Mouse (Mus musculus) lung, embryonic 16.5 days (tissue): ENCODE measurements around the gene Spib. TPM values are rescaled to one million over a fixed set of nuclear protein-coding genes. Genes with fewer than 3 reads are reported as not detected.
A peak's percentile ranks its signal among the peaks of the same experiment; 100 is the strongest.

Experiments
- ATAC-seq: fragments of 200-750 bp; cut with Nextera tagmentation; 2 replicates; pipeline ENCODE4 v1.8.0; 2017; ENCODE audit warnings: low read depth, mild to moderate bottlenecking, moderate library complexity
- H3K27ac ChIP-seq: fragments of 300-500 bp; sonication (generic); 2 replicates; pipeline ENCODE4 v1.5.1; 2014; ENCODE audit warnings: mild to moderate bottlenecking, control low read depth, low read length
- H3K27me3 ChIP-seq: fragments of 300-500 bp; sonication (generic); 2 replicates; pipeline ENCODE4 v1.6.1; 2014; ENCODE audit warnings: low read depth, low read length, mixed read lengths; ENCODE audit not compliant: control insufficient read depth, insufficient read depth
- H3K36me3 ChIP-seq: fragments of 300-500 bp; sonication (generic); 2 replicates; pipeline ENCODE4 v1.6.1; 2014; ENCODE audit warnings: low read length; ENCODE audit not compliant: control insufficient read depth, insufficient read depth
- H3K4me1 ChIP-seq: fragments of 300-500 bp; sonication (generic); replicated peaks from 2 replicates; pipeline ENCODE4 v1.6.1; 2014; ENCODE audit warnings: low read length, mixed read lengths; ENCODE audit not compliant: control insufficient read depth, insufficient read depth
- H3K4me2 ChIP-seq: fragments of 300-500 bp; sonication (generic); 2 replicates; pipeline ENCODE4 v1.6.1; 2014; ENCODE audit warnings: low read depth, low read length, control low read depth
- H3K4me3 ChIP-seq: fragments of 300-500 bp; sonication (generic); 2 replicates; pipeline ENCODE4 v1.5.1; 2014; ENCODE audit warnings: mild to moderate bottlenecking, low read length, control low read depth
- H3K9ac ChIP-seq: fragments of 300-500 bp; sonication (generic); 2 replicates; pipeline ENCODE4 v1.6.1; 2014; ENCODE audit warnings: low read length, control low read depth
- H3K9me3 ChIP-seq: fragments of 300-500 bp; sonication (generic); 2 replicates; pipeline ENCODE4 v1.6.1; 2016; ENCODE audit warnings: low read length; ENCODE audit not compliant: control insufficient read depth
- WGBS: fragments of 180-500 bp; shearing (Covaris S2); extraction: QIAGEN DNeasy Blood & Tissue Kit; methylation state at CpG from one replicate; pipeline ENCODE4 v1.1.7; 2014; 5-methylcytosine and 5-hydroxymethylcytosine counted together
- polyA plus RNA-seq: library from polyadenylated mRNA; unstranded; fragments of >200 nt; fragmentation: Nextera tagmentation; extraction: Ambion mirVana; gene quantifications from 2 replicates; pipeline ENCODE4 v1.2.1, GENCODE M21; 2015

The Spib gene
- polyA plus RNA-seq, 1 experiment from 2014 or later: 0.33 TPM

DNA sequence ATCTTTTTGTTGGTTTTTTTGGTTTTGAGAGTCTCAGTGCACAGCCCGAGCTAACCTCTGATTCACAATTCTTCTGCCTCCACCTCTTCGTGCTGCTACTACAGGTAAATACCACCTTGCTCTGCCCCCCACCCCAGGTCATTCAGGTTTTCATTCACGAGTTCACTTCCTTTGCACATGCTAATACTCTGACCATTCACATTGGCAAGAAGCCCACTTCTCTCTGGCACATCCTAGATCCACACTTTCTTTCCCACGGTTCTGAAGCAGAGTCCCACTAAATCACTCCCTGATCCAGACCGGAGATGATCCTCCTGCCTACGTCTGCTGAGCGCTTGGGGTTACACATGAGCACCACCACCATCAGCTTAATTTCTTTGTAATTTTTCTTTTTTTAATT lies 36.8 kb downstream of the Spib start:
- no peak for ATAC-seq

DNA sequence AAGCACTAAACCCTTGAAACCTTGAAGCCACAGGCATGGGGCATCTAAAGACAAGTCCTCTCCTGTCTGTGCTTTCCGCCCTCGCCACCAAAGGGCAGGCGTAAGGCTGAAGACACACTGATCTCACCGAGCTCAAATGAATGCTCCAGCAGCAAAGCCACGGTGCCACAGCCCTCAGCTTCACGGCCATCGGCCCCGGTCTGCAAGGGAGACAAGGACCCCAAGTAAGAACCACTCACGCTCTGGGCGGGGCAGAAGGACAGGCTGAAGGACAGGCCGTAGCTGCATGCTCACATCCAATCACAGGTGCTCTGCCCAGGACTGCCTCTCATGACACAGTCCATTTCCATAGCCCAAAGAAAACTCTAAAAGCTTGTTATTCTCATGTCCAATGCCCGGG lies 37.2 kb downstream of the Spib start:
- Histone ChIP-seq H3K27ac (no peak overlapping the region), H3K9ac (peak overlapping the region; percentile 15; the same call in 1 of the 2 replicates), H3K4me3 (no peak overlapping the region), H3K4me2 (no peak overlapping the region), H3K4me1 (peaks cover 16% of the 10 kb centered on the region), H3K36me3 (peaks cover 20% of the 10 kb centered on the region), H3K9me3 (no peaks in the 10 kb centered on the region), H3K27me3 (no peaks in the 10 kb centered on the region)
- no peak for ATAC-seq
- WGBS: 91% methylated on average over 12 of the region's 12 CpGs

More for the DNA sequence above, 36.8 kb downstream of the Spib start:
- peak overlapping the region; percentile 82 for H3K4me3 ChIP-seq
- H3K36me3 ChIP-seq: peaks cover 20% of the 10 kb centered on the region
- WGBS: 73% methylated on average over 7 of the region's 7 CpGs
- peak overlapping the region; percentile 98 for H3K4me2 ChIP-seq
- H3K27ac ChIP-seq: no peak overlapping the region
- H3K4me1 ChIP-seq: peaks cover 16% of the 10 kb centered on the region
- no peaks in the 10 kb centered on the region for H3K27me3 ChIP-seq
- no peaks in the 10 kb centered on the region for H3K9me3 ChIP-seq
- H3K9ac ChIP-seq: peak overlapping the region; percentile 84

DNA sequence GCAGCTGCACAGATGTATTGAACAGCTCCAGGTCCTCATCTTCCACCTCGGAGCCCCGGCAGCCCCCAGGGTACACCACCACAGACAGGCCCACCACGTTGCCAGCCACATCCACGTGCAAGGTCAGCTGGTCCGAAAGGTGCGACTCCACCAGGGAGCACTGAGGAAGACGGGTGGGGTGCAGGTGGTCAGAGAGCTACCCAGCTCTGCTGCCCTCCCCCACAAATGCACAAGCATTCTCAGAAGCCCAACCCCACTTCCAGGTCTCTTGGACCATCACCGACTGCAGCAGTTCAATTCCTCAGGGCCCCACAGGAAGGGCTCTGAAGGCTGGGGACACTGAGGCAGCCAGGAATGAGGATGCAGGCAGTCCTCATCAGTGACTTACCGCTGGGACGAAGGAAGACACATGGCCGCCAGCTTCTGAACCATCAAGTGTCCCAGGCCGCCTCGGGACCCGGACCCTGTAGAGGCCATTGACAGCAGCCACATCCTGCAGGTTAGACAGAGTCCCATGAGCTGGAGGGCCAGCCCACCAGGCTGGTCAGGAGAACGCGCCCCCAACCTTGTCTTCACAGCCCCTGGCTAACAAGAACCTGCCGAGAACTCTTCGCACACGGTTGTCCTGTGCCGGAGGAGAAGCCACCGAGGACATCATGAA lies 39.6 kb downstream of the Spib start:
- H3K9ac ChIP-seq: no peak overlapping the region
- peaks cover 23% of the 10 kb centered on the region for H3K36me3 ChIP-seq
- no peaks in the 10 kb centered on the region for H3K27me3 ChIP-seq

DNA sequence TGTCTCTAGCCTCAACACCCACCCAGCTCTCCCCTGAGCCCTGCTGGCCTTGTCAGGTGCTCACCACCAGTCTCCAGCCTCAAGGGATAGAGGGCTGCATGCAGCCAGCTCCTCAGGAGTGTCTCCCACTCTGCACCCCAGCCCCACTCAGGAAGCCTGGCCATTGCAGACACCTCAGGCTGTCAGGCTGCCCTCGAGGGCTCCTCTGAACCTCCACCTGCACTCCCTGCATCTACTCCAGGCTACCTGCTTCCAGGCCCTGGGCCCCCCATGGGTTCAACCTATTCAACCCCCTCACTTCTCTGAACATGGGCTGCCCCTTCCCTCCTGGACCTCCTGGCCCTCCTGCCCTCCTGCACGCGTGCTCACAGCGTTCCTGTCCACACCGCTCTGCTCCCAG lies 40.5 kb downstream of the Spib start:
- H3K9ac ChIP-seq: no peak overlapping the region
- peaks cover 23% of the 10 kb centered on the region for H3K36me3 ChIP-seq
- H3K4me3 ChIP-seq: no peak overlapping the region
- H3K27ac ChIP-seq: no peak overlapping the region
- no peak overlapping the region for H3K4me2 ChIP-seq
- H3K9me3 ChIP-seq: no peaks in the 10 kb centered on the region
- peaks cover 13% of the 10 kb centered on the region for H3K4me1 ChIP-seq
- ATAC-seq: no peak
- WGBS: 95% methylated on average over 5 of the region's 5 CpGs
- H3K27me3 ChIP-seq: no peaks in the 10 kb centered on the region

More for the DNA sequence above, 39.6 kb downstream of the Spib start:
- peaks cover 16% of the 10 kb centered on the region for H3K4me1 ChIP-seq
- H3K27ac ChIP-seq: no peak overlapping the region
- H3K4me2 ChIP-seq: no peak overlapping the region
- H3K4me3 ChIP-seq: no peak overlapping the region
- H3K9me3 ChIP-seq: no peaks in the 10 kb centered on the region
- no peak for ATAC-seq
- 89% methylated on average over 19 of the region's 21 CpGs for whole genome bisulfite sequencing

DNA sequence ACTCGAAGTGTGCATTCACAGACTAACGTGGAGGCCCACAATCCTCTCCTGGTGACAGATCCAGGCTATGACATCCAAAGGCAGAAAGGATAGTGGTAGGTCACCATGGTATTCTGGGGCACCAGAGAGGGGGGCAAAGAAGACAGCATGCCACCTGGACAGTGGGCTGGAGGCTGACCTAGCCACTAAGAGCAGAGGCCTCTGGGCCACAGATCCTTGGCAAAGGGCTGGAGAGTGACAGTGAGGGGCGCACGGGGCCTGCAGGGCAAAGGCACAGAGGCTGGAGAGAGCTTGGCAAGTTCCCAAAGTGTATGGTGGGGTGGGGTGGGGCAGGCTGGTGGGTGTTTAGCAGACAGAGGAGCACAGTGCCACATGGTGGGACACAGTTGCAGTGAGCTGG lies 41.6 kb downstream of the Spib start:
- 80% methylated on average over 4 of the region's 4 CpGs for WGBS
- no peaks in the 10 kb centered on the region for H3K27me3 ChIP-seq
- H3K36me3 ChIP-seq: peaks cover 23% of the 10 kb centered on the region
- no peak overlapping the region for H3K9ac ChIP-seq
- no peak overlapping the region for H3K4me2 ChIP-seq
- ATAC-seq: no peak
- no peak overlapping the region for H3K4me3 ChIP-seq
- peaks cover 8% of the 10 kb centered on the region for H3K4me1 ChIP-seq
- no peaks in the 10 kb centered on the region for H3K9me3 ChIP-seq
- no peak overlapping the region for H3K27ac ChIP-seq

DNA sequence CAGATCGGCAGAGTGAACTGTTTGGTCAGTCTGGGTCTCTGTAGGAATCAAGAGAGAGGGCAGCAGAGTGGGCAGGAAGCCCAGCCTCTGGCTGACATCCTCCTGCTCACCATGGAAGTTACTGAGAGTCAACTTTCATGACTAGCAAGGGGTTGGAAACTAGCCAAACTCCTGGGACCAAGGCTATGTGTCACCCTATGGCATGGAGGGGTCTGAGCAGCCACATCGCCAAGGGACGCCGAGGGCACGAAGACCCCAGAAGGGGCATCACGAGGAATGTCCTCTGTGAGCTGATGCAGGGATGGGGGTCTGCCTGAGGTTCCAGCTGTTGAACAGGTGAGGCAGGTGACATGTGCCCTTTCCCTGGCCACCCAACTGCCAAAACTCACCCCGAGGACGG lies 43.3 kb downstream of the Spib start:
- Histone ChIP-seq H3K36me3 (peaks cover 23% of the 10 kb centered on the region), H3K27ac (no peak overlapping the region), H3K4me2 (no peak overlapping the region), H3K27me3 (no peaks in the 10 kb centered on the region), H3K9me3 (no peaks in the 10 kb centered on the region), H3K9ac (no peak overlapping the region), H3K4me1 (no peaks in the 10 kb centered on the region), H3K4me3 (no peak overlapping the region)
- 90% methylated on average over 8 of the region's 8 CpGs for WGBS
- ATAC-seq: no peak

DNA sequence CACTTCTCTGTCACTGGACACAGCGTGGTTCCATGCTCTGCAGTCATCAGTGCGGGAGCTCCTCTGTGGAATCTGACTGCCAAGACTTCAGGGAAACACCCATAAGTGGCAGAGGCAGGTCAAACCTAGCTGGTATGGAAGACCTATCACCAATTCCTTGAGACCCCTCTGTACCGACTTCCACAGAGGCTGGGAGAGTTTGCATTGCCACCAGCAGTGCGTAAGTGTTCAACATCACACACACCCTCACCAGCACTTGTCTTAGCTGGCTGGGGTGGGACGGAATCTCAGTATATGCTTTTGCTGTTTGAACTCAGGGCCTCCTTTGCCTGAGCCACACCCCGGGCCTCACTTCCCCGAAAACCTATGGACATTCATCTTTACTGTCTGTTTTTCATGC lies 43.9 kb downstream of the Spib start:
- Histone ChIP-seq H3K9ac (no peak overlapping the region), H3K4me3 (no peak overlapping the region), H3K4me2 (no peak overlapping the region), H3K9me3 (no peaks in the 10 kb centered on the region), H3K36me3 (peaks cover 20% of the 10 kb centered on the region), H3K27ac (no peak overlapping the region), H3K4me1 (no peaks in the 10 kb centered on the region), H3K27me3 (no peaks in the 10 kb centered on the region)
- 81% methylated on average over 7 of the region's 7 CpGs for WGBS
- ATAC-seq: no peak

DNA sequence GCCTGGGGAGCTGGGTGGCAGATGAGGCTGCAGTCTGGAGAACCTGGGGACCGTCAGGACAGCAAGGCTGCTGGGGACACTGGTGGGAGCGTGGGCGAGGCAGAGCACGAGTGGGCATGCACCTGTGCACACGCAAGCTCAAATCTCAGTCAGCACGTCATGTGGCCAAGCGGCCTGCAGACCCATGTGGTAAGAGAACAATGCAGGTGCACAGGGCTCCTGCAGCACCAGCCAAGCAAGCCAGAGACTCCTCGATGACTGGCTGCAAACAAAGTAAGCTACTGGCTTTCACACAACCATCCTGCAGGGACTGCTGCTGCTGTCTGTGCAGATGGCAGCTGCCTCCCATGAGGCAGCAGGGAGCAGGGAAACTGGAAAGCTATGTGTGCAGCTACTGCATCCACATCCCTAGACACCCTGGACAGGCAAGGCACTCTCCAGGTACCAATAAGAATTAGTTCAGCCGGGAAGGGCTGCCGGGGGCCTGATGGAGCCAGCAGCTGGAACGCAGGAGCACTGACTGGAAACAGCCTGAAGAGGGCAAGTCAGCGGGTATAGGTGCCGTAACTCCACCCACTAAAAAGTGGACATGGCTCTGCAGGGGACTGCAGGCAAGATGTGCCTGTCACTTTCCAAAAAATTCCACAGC lies 44.8 kb downstream of the Spib start:
- Histone ChIP-seq H3K4me2 (no peak overlapping the region), H3K27me3 (peaks cover 3% of the 10 kb centered on the region; the same call in 1 of the 2 replicates), H3K27ac (no peak overlapping the region), H3K36me3 (peaks cover 12% of the 10 kb centered on the region), H3K4me1 (no peaks in the 10 kb centered on the region), H3K9ac (no peak overlapping the region), H3K4me3 (no peak overlapping the region), H3K9me3 (no peaks in the 10 kb centered on the region)
- ATAC-seq: no peak
- 64% methylated on average over 13 of the region's 13 CpGs for WGBS

DNA sequence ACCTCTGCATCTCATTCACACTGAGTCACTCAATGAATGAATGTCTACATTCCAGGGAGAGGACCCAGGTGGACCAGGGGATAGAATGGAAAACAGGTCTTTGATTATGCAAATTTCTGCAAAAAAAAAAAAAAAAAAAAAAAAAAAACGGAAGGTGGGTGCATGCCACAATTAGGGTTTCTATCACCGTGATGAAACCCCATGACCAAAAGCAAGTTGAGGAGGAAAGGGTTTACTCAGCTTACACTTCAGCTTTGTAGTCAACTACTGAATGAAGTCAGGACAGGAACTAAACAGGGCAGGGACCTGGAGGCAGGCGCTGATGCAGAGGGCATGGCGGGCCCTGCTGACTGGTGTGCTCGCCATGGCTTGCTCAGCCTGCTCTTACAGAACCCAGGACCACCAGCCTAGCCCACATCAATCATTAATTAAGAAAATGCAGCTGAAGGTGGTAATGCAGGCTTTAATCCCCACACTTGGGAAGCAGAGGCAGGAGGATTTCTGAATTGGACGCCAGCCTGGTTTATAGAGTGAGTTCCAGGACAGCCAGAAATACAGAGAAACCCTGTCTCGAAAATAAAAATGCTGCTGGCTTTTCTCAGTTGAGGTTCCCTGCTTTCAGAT lies 46.2 kb downstream of the Spib start:
- Histone ChIP-seq H3K4me3 (no peak overlapping the region), H3K4me2 (no peak overlapping the region), H3K4me1 (no peaks in the 10 kb centered on the region), H3K36me3 (peaks cover 3% of the 10 kb centered on the region; the same call in 1 of the 2 replicates), H3K27me3 (peaks cover 3% of the 10 kb centered on the region; the same call in 1 of the 2 replicates), H3K9ac (no peak overlapping the region), H3K9me3 (no peaks in the 10 kb centered on the region), H3K27ac (no peak overlapping the region)
- ATAC-seq: no peak
- WGBS: 66% methylated on average over 6 of the region's 7 CpGs
